Mouse (Mus musculus): ENCODE results near the gene Snn. TPM values are rescaled to one million over a fixed set of nuclear protein-coding genes. Genes with fewer than 3 reads are reported as not detected.

Snn gene
- polyA plus RNA-seq, 1 experiment from 2014 or later, result 122 TPM

DNA sequence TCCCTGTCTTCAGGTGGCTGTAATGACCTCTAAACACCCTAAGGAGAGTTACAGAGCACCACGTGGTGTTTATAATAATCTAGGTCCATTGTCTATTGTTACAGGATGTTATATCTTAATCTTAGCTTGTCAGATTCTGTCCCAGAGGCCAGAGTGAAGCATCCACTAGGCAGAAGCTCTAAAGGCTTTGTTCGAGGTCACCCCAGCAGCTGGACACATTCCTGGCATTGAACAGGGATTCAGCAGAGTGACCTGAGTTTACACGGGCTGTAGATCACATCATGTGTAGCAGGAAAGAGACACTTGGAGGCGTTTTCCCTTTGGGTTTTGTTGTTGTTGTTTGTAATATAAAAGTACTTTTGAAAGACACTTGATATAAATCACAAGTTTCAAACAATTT is 31.3 kb downstream of the Snn start:
- H3K9me3 ChIP-seq (replicated peaks), result no peaks in the 10 kb centered on the region
- no peak overlapping the region for H3K27ac ChIP-seq
- no peak overlapping the region for H3K4me3 ChIP-seq
- H3K36me3 ChIP-seq (ENCODE audit: poor library complexity, severe bottlenecking), result peaks cover 52% of the 10 kb centered on the region
- peaks cover 14% of the 10 kb centered on the region for H3K4me1 ChIP-seq
- H3K27me3 ChIP-seq, result no peaks in the 10 kb centered on the region
- no peak overlapping the region for H3K9ac ChIP-seq
- no peak for ATAC-seq
- WGBS, result 77% methylated on average over 4 of the region's 4 CpGs
- H3K4me2 ChIP-seq, result no peak overlapping the region

- Histone ChIP-seq H3K36me3 (ENCODE audit: poor library complexity, severe bottlenecking) (peaks cover 52% of the 10 kb centered on the region), H3K4me1 (peaks cover 10% of the 10 kb centered on the region), H3K4me2 (no peak overlapping the region), H3K9ac (no peak overlapping the region), H3K27ac (no peak overlapping the region), H3K9me3 (replicated peaks) (no peaks in the 10 kb centered on the region), H3K4me3 (no peak overlapping the region), H3K27me3 (no peaks in the 10 kb centered on the region)
- WGBS, result 89% methylated on average over 3 of the region's 3 CpGs
- no peak for ATAC-seq
These were observed 31.8 kb downstream of the Snn start for GRCm38 (mm10) chr16:11092523-11092922.

DNA sequence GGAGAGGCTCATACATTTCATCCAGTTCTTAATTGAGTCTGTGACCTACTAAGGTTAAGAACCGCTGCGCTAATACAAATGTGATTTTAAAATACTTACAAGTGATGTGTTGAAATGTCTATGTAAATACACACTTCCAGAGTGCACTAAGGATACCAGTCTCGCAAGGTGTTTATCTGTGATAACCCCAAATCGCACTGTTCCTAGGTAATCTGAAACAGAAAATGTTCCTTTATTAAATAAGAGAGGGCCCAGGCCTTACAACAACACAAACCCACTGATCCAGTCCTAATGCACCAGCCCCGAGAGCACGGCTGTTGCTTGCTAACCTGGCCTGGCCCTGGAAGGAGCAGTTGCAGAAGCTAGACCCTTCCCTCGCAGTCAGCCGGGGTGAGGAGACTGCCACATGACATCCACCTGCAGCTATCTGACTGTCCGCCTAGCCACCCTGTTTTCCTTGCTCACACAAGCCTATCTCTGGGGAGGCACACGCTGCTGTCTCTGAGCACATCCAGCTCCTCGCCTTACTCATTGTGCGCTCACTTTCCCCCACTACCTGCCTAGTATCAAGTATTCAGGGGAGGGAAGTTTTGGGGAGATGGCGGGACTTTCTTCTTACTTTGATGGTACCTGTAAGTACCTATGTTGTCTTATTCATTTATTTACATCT is 33.1 kb downstream of the Snn start:
- no peak overlapping the region for H3K4me2 ChIP-seq
- no peak for ATAC-seq
- no peaks in the 10 kb centered on the region for H3K4me1 ChIP-seq
- no peak overlapping the region for H3K4me3 ChIP-seq
- peaks cover 39% of the 10 kb centered on the region for H3K36me3 ChIP-seq (ENCODE audit: poor library complexity, severe bottlenecking)
- no peak overlapping the region for H3K9ac ChIP-seq
- WGBS, result 95% methylated on average over 13 of the region's 13 CpGs
- no peaks in the 10 kb centered on the region for H3K27me3 ChIP-seq
- no peaks in the 10 kb centered on the region for H3K9me3 ChIP-seq (replicated peaks)
- no peak overlapping the region for H3K27ac ChIP-seq

- Histone ChIP-seq H3K27me3 (no peaks in the 10 kb centered on the region), H3K9ac (no peak overlapping the region), H3K27ac (no peak overlapping the region), H3K4me2 (no peak overlapping the region), H3K36me3 (ENCODE audit: poor library complexity, severe bottlenecking) (peaks cover 13% of the 10 kb centered on the region; the same call in 1 of the 2 replicates), H3K9me3 (replicated peaks) (no peaks in the 10 kb centered on the region), H3K4me1 (no peaks in the 10 kb centered on the region), H3K4me3 (no peak overlapping the region)
- no peak for ATAC-seq
- WGBS, result 81% methylated on average over 3 of the region's 3 CpGs
These were observed 36.6 kb downstream of the Snn start for GRCm38 (mm10) chr16:11097301-11097700.

DNA sequence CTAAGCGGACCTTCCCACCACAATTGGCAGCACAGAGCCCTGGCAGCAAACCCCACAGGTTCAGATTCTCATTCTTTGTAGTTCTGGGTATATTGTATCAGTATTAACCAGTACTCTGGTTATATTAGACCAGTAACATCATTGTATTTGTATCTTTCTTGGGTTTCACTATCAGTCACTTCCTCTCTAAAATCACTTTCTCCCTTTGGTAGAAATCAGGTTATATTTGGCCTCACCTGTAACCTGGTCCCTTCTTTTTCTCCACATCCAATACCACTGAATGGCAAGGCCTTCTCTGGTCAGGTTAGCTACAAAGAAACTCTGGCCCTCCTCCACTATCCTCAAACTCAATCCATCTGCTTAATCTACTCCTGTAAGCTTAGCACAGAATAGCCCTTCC is 44.2 kb downstream of the Snn start:
- H3K9ac ChIP-seq, result no peak overlapping the region
- H3K36me3 ChIP-seq (ENCODE audit: poor library complexity, severe bottlenecking), result peaks cover 8% of the 10 kb centered on the region; the same call in 1 of the 2 replicates
- no peak overlapping the region for H3K27ac ChIP-seq
- H3K27me3 ChIP-seq, result no peaks in the 10 kb centered on the region
- H3K9me3 ChIP-seq (replicated peaks), result no peaks in the 10 kb centered on the region
- no peak overlapping the region for H3K4me3 ChIP-seq
- no peaks in the 10 kb centered on the region for H3K4me1 ChIP-seq
- ATAC-seq, result no peak
- 67% methylated on average over 1 of the region's 1 CpGs for WGBS
- no peak overlapping the region for H3K4me2 ChIP-seq

DNA sequence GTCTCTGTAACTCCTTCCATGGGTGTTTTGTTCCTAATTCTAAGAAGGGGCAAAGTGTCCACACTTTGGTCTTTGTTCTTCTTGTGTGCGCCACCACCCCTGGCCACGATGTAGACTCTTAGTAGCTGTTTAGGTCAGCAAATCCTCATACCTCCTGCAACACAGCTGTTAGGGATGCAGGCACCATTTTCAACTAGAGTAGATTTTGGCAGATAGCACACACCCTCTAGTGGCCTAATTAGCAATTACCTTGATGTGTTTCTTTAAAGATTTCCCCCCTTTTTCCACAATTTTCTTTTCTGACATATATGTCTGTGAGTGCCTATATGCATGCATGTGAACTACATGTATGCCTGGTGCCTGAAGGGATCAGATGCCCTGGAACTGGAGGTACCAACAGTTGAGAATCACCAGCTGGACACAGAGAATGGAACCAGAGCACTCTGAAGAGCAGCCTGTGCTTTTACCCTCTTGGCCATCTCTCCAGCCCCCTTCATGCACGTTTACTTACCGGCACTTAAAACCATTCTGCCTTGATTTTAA is 48.5 kb downstream of the Snn start:
- H3K36me3 ChIP-seq (ENCODE audit: poor library complexity, severe bottlenecking), result peaks cover 9% of the 10 kb centered on the region
- no peak overlapping the region for H3K9ac ChIP-seq
- WGBS, result 71% methylated on average over 4 of the region's 4 CpGs
- no peaks in the 10 kb centered on the region for H3K4me1 ChIP-seq
- H3K27ac ChIP-seq, result no peak overlapping the region
- 0 out of 2 replicates have a peak, but pooled peaks have one; percentile 51 for ATAC-seq
- H3K4me2 ChIP-seq, result no peak overlapping the region
- no peaks in the 10 kb centered on the region for H3K9me3 ChIP-seq (replicated peaks)
- no peaks in the 10 kb centered on the region for H3K27me3 ChIP-seq
- no peak overlapping the region for H3K4me3 ChIP-seq

GRCm38 (mm10) chr16:11122625-11123024 is 61.9 kb downstream of the Snn start:
- no peak overlapping the region for H3K4me2 ChIP-seq
- H3K27ac ChIP-seq, result no peak overlapping the region
- no peak overlapping the region for H3K9ac ChIP-seq
- H3K9me3 ChIP-seq (replicated peaks), result no peaks in the 10 kb centered on the region
- WGBS, result 94% methylated on average over 2 of the region's 2 CpGs
- H3K4me3 ChIP-seq, result no peak overlapping the region
- peaks cover 58% of the 10 kb centered on the region for H3K36me3 ChIP-seq (ENCODE audit: poor library complexity, severe bottlenecking)
- ATAC-seq, result no peak
- no peaks in the 10 kb centered on the region for H3K4me1 ChIP-seq
- no peaks in the 10 kb centered on the region for H3K27me3 ChIP-seq

GRCm38 (mm10) chr16:11124110-11124509 is 63.4 kb downstream of the Snn start:
- H3K27ac ChIP-seq, result no peak overlapping the region
- H3K4me3 ChIP-seq, result no peak overlapping the region
- H3K36me3 ChIP-seq (ENCODE audit: poor library complexity, severe bottlenecking), result peaks cover 69% of the 10 kb centered on the region
- no peaks in the 10 kb centered on the region for H3K27me3 ChIP-seq
- no peak overlapping the region for H3K4me2 ChIP-seq
- whole genome bisulfite sequencing, result 98% methylated on average over 1 of the region's 1 CpGs
- H3K9me3 ChIP-seq (replicated peaks), result no peaks in the 10 kb centered on the region
- H3K9ac ChIP-seq, result no peak overlapping the region
- H3K4me1 ChIP-seq, result no peaks in the 10 kb centered on the region
- ATAC-seq, result no peak

Other genes starting within 250 kb of the Snn start
- gene Gm11172, start 248.0 kb upstream of the Snn start, polyA plus RNA-seq (2015; fragmentation: Nextera tagmentation; extraction: Ambion mirVana), result not detected in 2 replicates
- gene Rmi2, start 225.9 kb upstream of the Snn start, polyA plus RNA-seq (2015; fragmentation: Nextera tagmentation; extraction: Ambion mirVana), result 2.6 and 3.3 TPM in 2 replicates
- 59.2 and 59.3 TPM in 2 replicates for gene Litaf, start 5.2 kb downstream of the Snn start, polyA plus RNA-seq (2015; fragmentation: Nextera tagmentation; extraction: Ambion mirVana)
- 26.0 and 26.4 TPM in 2 replicates for gene Txndc11, start 73.7 kb downstream of the Snn start, polyA plus RNA-seq (2015; fragmentation: Nextera tagmentation; extraction: Ambion mirVana)
- 75.4 and 79.6 TPM in 2 replicates for gene Zc3h7a, start 115.4 kb downstream of the Snn start, polyA plus RNA-seq (2015; fragmentation: Nextera tagmentation; extraction: Ambion mirVana)
- 191 and 193 TPM in 2 replicates for gene Rsl1d1, start 142.4 kb downstream of the Snn start, polyA plus RNA-seq (2015; fragmentation: Nextera tagmentation; extraction: Ambion mirVana)
- gene Gspt1, start 193.4 kb downstream of the Snn start, polyA plus RNA-seq (2015; fragmentation: Nextera tagmentation; extraction: Ambion mirVana), result 60.3 and 64.9 TPM in 2 replicates